Mouse (Mus musculus) thymus, adult 2 months (tissue): ENCODE data around the gene Map7. TPM values are rescaled to one million over a fixed set of nuclear protein-coding genes. Genes with fewer than 3 reads are reported as not detected.

ENCODE experiments used
- DNase-seq: peaks from one replicate; pipeline ENCODE4 v3.0.0; 2021
- H3K27ac ChIP-seq: fragments of 200-500 bp; 2 replicates; pipeline ENCODE4 v1.5.1; 2012; ENCODE audit warnings: low read length, control low read depth; ENCODE audit not compliant: control insufficient read depth, insufficient read depth
- H3K27me3 ChIP-seq: fragments of 200-500 bp; 2 replicates; pipeline ENCODE4 v1.6.1; 2012; ENCODE audit warnings: mild to moderate bottlenecking, low read length, moderate library complexity, mixed read lengths; ENCODE audit not compliant: control insufficient read depth, insufficient read depth
- H3K36me3 ChIP-seq: fragments of 200-500 bp; 2 replicates; pipeline ENCODE4 v1.6.1; 2012; ENCODE audit warnings: mild to moderate bottlenecking, low read length, moderate library complexity; ENCODE audit not compliant: control insufficient read depth, insufficient read depth
- H3K4me1 ChIP-seq: fragments of 200-500 bp; replicated peaks from 2 replicates; pipeline ENCODE4 v1.6.1; 2012; ENCODE audit warnings: low read length; ENCODE audit not compliant: control insufficient read depth, insufficient read depth
- H3K4me3 ChIP-seq: fragments of 200-500 bp; 2 replicates; pipeline ENCODE4 v1.5.1; 2012; ENCODE audit warnings: mild to moderate bottlenecking, low read length, control low read depth, moderate library complexity; ENCODE audit not compliant: control insufficient read depth, insufficient read depth
- CTCF ChIP-seq: fragments of 200-500 bp; IDR thresholded peaks from 2 replicates; pipeline ENCODE4 v1.5.1; 2012; ENCODE audit warnings: mild to moderate bottlenecking, control low read depth, low read length, moderate library complexity, borderline replicate concordance; ENCODE audit not compliant: control insufficient read depth, poor library complexity, insufficient read depth; ENCODE audit errors: extremely low read depth
- POLR2A ChIP-seq: fragments of 200-500 bp; IDR thresholded peaks from 2 replicates; pipeline ENCODE4 v1.6.1; 2012; ENCODE audit warnings: mild to moderate bottlenecking, low read length, control low read depth, moderate library complexity; ENCODE audit not compliant: control insufficient read depth, poor library complexity, insufficient read depth; ENCODE audit errors: extremely low read depth
- WGBS: fragments of 180-500 bp; shearing (Covaris S2); methylation state at CpG from one replicate; pipeline ENCODE4 v1.1.7; 2018; 5-methylcytosine and 5-hydroxymethylcytosine counted together
- polyA plus RNA-seq: library from polyadenylated mRNA; depleted of rRNA; stranded (reverse); fragments of >200 nt; gene quantifications from 2 replicates; pipeline ENCODE4 v1.2.3, GENCODE M21; 2012; rRNA removed

The Map7 gene
- 6.9 and 9.8 TPM in 2 replicates for polyA plus RNA-seq

DNA sequence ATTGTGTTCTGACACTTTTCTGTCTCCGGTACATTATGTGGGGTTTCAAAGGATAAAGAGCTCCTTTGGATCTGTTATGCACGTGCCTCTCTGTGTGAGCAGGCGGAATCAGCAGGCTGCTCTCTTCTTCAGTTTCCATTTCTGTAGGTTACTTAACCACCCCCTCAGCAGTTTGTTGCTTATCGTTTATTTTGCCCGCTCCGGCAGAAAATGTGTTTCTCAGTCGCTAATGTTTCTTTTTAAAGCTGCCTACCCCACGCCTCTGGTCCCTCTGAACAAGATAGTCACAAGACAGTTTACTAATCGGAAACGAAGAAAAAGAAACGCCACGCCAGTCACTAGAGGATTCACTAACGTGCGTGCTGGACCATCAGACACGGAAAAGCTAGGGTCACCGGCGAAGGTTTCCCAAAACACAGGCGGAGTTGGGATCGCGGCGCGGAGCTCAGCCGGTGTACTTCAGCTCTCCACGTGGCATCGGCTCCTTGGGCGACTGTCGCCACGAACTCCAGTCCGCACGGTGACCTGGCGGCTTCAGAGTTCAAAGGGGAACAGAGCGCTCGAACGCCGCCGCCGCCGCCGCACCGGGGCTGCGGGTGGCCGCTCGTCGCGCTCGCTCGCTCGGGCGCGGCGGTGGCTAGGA lies at the start of gene Map7:
Gene Map7 (plus strand): TSS at position 342 of the 643 bp plus-strand sequence.
- H3K36me3 ChIP-seq = no peaks in the 10 kb centered on the region
- H3K4me1 ChIP-seq = peaks cover 12% of the 10 kb centered on the region
- H3K4me3 ChIP-seq = peak within 1 kb of the TSS; percentile 55
- peaks cover 12% of the 10 kb centered on the region for H3K27me3 ChIP-seq
- DNase-seq = no peak
- 8% methylated on average over 51 of the region's 51 CpGs for WGBS
- no peak for TF ChIP-seq CTCF
- TF ChIP-seq POLR2A = no peak
- no peak within 1 kb of the TSS for H3K27ac ChIP-seq

DNA sequence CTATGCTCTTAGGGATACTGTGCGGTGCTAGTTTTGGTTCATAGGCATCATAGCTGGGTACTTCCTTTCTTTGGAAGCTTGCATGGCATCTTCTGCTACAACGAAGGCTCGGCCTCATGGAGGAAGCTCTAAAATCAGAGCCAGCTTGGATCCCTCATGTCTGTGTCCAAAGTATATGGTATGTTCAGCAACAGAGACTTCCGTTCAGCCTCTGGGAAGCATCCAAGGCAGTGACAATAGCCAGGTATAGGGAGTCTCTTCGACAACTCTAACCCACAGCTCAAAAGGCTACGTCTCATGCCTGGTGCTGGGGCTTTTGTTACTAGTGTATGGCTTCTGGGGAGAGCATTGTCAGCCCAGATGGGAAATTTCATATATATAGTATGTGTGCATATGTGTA lies 46.8 kb upstream of the Map7 start:
- H3K27ac ChIP-seq = no peak overlapping the region
- no peak overlapping the region for H3K4me3 ChIP-seq
- 99% methylated on average over 6 of the region's 6 CpGs for WGBS
- DNase-seq = no peak
- no peak for TF ChIP-seq POLR2A
- TF ChIP-seq CTCF = no peak
- H3K27me3 ChIP-seq = no peaks in the 10 kb centered on the region
- H3K36me3 ChIP-seq = no peaks in the 10 kb centered on the region
- H3K4me1 ChIP-seq = peaks cover 10% of the 10 kb centered on the region

DNA sequence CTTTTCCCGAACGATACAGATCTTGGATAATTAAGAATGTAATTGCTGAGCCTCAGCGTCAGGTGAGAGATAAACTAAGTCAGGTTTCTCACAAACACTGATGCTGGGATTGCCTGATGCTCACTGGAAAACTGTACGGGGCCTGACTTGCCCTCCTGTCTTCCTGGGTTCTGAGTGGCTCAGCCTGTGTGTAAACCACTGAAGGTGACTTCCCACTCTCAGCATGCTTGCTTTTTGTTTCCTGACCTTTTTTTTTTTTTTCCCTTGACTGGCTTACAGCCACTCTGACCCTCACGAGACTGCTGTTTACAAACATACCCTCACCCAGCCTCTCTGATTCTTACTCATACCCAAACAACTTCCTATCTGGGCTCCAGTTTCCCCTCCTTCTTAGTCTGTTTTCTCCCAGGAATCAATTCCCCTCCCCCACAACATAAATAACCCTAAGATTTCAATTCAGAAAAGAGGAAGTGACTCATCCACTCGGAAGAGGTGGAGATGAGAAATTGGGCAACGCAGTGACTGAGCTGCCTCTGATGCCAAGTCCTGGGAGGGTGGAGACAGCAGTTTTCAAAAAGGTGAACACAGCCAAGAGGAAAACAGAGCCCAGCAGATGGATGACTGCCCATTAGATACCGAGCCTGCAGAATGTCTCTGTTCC lies 43.9 kb upstream of the Map7 start:
- Histone ChIP-seq H3K4me3 (no peak overlapping the region), H3K4me1 (peaks cover 10% of the 10 kb centered on the region), H3K27ac (peak overlapping the region; percentile 24; the same call in 1 of the 2 replicates), H3K36me3 (no peaks in the 10 kb centered on the region), H3K27me3 (no peaks in the 10 kb centered on the region)
- 39% methylated on average over 8 of the region's 8 CpGs for WGBS
- TF ChIP-seq POLR2A (no peak), CTCF (no peak)
- DNase-seq = no peak

DNA sequence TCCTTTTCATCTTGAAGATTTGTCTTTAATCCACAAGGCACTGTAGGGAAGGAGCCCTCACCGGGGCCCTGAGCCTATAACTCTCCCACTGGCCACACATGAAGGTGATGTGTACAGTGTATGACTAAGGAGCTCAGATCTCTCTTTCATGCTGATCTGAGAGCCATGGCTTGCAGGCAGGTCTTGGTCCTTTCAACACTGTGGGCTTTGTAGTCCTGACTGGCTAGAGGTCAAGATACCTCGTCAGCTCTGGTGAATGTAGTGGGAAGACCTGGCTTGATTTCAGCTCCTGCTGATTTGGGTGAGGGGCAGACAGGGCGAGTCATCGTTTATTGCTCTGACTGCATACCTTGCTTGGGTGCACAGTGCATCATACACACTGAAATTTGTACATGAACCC lies 42.7 kb upstream of the Map7 start:
- 89% methylated on average over 4 of the region's 4 CpGs for WGBS
- DNase-seq = no peak
- no peaks in the 10 kb centered on the region for H3K27me3 ChIP-seq
- H3K4me1 ChIP-seq = peaks cover 12% of the 10 kb centered on the region
- no peak overlapping the region for H3K4me3 ChIP-seq
- TF ChIP-seq CTCF = no peak
- TF ChIP-seq POLR2A = no peak
- H3K36me3 ChIP-seq = no peaks in the 10 kb centered on the region
- no peak overlapping the region for H3K27ac ChIP-seq

DNA sequence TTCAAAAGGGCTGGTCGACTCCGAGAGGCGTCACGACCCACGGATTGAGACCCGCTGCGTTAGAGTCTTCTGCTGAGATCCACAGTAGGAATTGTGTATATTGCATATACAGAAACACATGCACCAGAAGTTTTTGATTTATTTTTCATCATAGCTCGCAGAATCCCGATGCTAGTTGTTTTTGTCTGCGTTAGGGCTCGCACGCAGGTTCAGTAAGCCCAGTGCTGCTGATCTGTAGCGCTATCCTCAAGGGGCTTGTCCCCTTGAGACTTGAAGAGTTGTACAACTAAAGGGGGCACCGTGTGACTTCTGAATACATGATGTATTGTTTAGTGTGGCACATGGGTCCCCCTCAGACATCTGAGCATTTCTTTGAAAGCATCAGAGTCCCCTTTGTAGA lies 41.2 kb upstream of the Map7 start:
- Histone ChIP-seq H3K4me1 (peaks cover 13% of the 10 kb centered on the region), H3K36me3 (no peaks in the 10 kb centered on the region), H3K4me3 (no peak overlapping the region), H3K27ac (no peak overlapping the region), H3K27me3 (no peaks in the 10 kb centered on the region)
- no peak for DNase-seq
- WGBS = 98% methylated on average over 14 of the region's 14 CpGs
- TF ChIP-seq POLR2A = no peak
- TF ChIP-seq CTCF = no peak

DNA sequence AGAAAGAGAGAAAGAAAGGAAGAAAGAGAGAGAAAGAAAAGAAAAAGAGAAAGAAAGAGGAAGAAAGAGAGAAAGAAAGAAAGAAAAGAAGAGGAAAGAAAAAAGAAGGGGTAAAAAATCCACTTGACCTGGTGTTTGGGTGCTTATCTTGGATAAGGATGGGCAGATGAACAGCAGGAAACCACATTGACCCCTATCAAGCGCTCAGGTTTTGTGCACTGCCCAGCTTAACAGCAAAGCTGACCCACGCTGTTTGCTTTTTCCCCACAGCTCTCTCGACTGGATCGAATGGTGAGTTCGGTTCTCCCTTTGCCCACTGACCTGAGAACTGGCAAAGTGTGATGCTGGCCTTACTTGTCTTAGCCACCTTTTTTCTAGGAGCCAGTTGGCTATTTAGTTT lies 36.8 kb upstream of the Map7 start:
- no peak overlapping the region for H3K4me3 ChIP-seq
- no peak for DNase-seq
- no peak overlapping the region for H3K27ac ChIP-seq
- H3K36me3 ChIP-seq = no peaks in the 10 kb centered on the region
- H3K4me1 ChIP-seq = peaks cover 9% of the 10 kb centered on the region; the same call in 1 of the 2 replicates
- H3K27me3 ChIP-seq = no peaks in the 10 kb centered on the region
- TF ChIP-seq CTCF = no peak
- TF ChIP-seq POLR2A = no peak
- 87% methylated on average over 5 of the region's 5 CpGs for WGBS
